Mouse (Mus musculus) myocyte (in vitro differentiated cells): ENCODE results near the gene Nr1h4. TPM values are rescaled to one million over a fixed set of nuclear protein-coding genes. Genes with fewer than 3 reads are reported as not detected.

Experiments
- H3K27me3 ChIP-seq: one replicate; pipeline ENCODE4 v1.6.1; 2011; ENCODE audit not compliant: control insufficient read depth, insufficient read depth, insufficient read length
- H3K36me3 ChIP-seq: one replicate; pipeline ENCODE4 v1.6.1; 2011; ENCODE audit not compliant: control insufficient read depth, insufficient read depth
- H3K4me2 ChIP-seq: one replicate; pipeline ENCODE4 v1.6.1; 2011; ENCODE audit warnings: low read depth, control low read depth
- H3K4me3 ChIP-seq: one replicate; pipeline ENCODE4 v1.5.1; 2011; ENCODE audit warnings: mild to moderate bottlenecking, control low read depth, moderate library complexity
- H3K79me2 ChIP-seq: one replicate; pipeline ENCODE4 v1.6.1; 2011; ENCODE audit not compliant: control insufficient read depth, insufficient read depth
- H3ac ChIP-seq: one replicate; pipeline ENCODE4 v1.6.1; 2011; ENCODE audit not compliant: control insufficient read depth, insufficient read length
- CEBPB ChIP-seq: IDR thresholded peaks from 2 replicates; pipeline ENCODE4 v1.6.1; 2011; ENCODE audit warnings: mild to moderate bottlenecking, moderate library complexity; ENCODE audit not compliant: poor library complexity, insufficient read depth, severe bottlenecking
- E2F4 ChIP-seq: IDR thresholded peaks from one replicate; pipeline ENCODE4 v1.6.1; 2011; ENCODE audit warnings: mild to moderate bottlenecking, control low read depth, moderate library complexity; ENCODE audit not compliant: insufficient read depth
- MAX ChIP-seq: IDR thresholded peaks from one replicate; pipeline ENCODE4 v1.6.1; 2011; ENCODE audit warnings: low read depth, mild to moderate bottlenecking, control low read depth
- MYOD1 ChIP-seq, 3 experiments: IDR thresholded peaks; one replicate each; pipeline ENCODE4 v1.6.1; 2011; ENCODE audit warnings: control low read depth in 2 of 3, low read depth in 2 of 3, mild to moderate bottlenecking in 2 of 3, moderate library complexity in 1 of 3; ENCODE audit not compliant: insufficient read length in 2 of 3, control insufficient read depth in 1 of 3
- MYOG ChIP-seq, 3 experiments: IDR thresholded peaks; one replicate each; pipeline ENCODE4 v1.6.1; 2011; ENCODE audit warnings: control low read depth in 2 of 3, low read depth in 2 of 3, mild to moderate bottlenecking in 2 of 3; ENCODE audit not compliant: insufficient read length in 2 of 3, control insufficient read depth in 1 of 3, insufficient read depth in 1 of 3
- POLR2A ChIP-seq: IDR thresholded peaks from one replicate; pipeline ENCODE4 v1.6.1; 2011; ENCODE audit warnings: low read depth, mild to moderate bottlenecking, control low read depth, moderate library complexity; ENCODE audit not compliant: insufficient read length
- POLR2AphosphoS2 ChIP-seq: IDR thresholded peaks from one replicate; pipeline ENCODE4 v1.6.1; 2011; ENCODE audit warnings: low read depth, control low read depth; ENCODE audit not compliant: insufficient read length
- REST ChIP-seq: IDR thresholded peaks from one replicate; pipeline ENCODE4 v1.6.1; 2011; ENCODE audit warnings: mild to moderate bottlenecking, control low read depth, moderate library complexity; ENCODE audit not compliant: insufficient read depth, insufficient read length
- SRF ChIP-seq: IDR thresholded peaks from one replicate; pipeline ENCODE4 v1.6.1; 2011; ENCODE audit warnings: low read depth; ENCODE audit not compliant: control insufficient read depth, insufficient read length
- TCF12 ChIP-seq: IDR thresholded peaks from one replicate; pipeline ENCODE4 v1.6.1; 2011; ENCODE audit warnings: mild to moderate bottlenecking, control low read depth; ENCODE audit not compliant: poor library complexity, insufficient read depth, severe bottlenecking
- TCF3 ChIP-seq: IDR thresholded peaks from one replicate; pipeline ENCODE4 v1.6.1; 2011; ENCODE audit warnings: low read depth, control low read depth; ENCODE audit not compliant: insufficient read length
- USF1 ChIP-seq: IDR thresholded peaks from one replicate; pipeline ENCODE4 v1.6.1; 2011; ENCODE audit warnings: low read depth, mild to moderate bottlenecking, control low read depth, moderate library complexity
- polyA plus RNA-seq: library from polyadenylated mRNA; unstranded; fragments of >200 nt; fragmentation: generic; extraction: Trizol; gene quantifications from one replicate; pipeline ENCODE4 v1.2.1, GENCODE M21; 2012; ENCODE audit warnings: missing spikeins

Nr1h4 gene
- polyA plus RNA-seq, 1 experiment, result not detected

GRCm38 (mm10) chr10:89481638-89482037 is 51.7 kb downstream of the Nr1h4 start:
- no peaks in the 10 kb centered on the region for H3K79me2 ChIP-seq
- no peaks in the 10 kb centered on the region for H3K27me3 ChIP-seq
- H3K36me3 ChIP-seq, result no peaks in the 10 kb centered on the region
- TF ChIP-seq MYOG (IDR thresholded peaks at IDR 0.05; ENCODE audit: control insufficient read depth in 1 of 3, insufficient read depth in 1 of 3, insufficient read length in 2 of 3, low read depth in 2 of 3) (no peak), POLR2AphosphoS2 (no peak), TCF3 (no peak), E2F4 (no peak), POLR2A (no peak), SRF (no peak), TCF12 (no peak), USF1 (no peak), MAX (no peak), MYOD1 (IDR thresholded peaks at IDR 0.05; ENCODE audit: control insufficient read depth in 1 of 3, insufficient read length in 2 of 3, low read depth in 2 of 3) (no peak), REST (no peak), CEBPB (no peak)
- H3ac ChIP-seq, result no peak overlapping the region
- no peak overlapping the region for H3K4me3 ChIP-seq
- no peak overlapping the region for H3K4me2 ChIP-seq

DNA sequence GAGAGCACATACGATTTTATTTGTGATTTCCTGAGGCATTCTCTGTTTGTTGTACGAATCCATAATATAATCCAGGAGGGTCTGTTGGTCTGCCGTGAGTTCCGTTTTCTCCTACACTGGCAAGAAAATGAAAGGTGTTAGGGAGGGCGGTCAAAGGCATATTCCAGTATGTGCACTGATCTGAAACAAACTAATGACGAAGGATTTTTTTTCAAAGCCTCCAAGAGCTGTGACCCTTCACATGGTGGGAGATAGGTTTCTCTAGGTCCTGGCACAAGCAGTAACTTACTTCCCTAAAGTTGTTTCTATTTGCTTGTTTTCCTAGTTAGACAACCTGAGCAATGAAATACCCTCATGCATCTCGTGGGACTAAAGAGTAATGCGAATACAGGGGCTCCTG is 54.6 kb downstream of the Nr1h4 start:
- no peak for TF ChIP-seq MYOD1 (IDR thresholded peaks at IDR 0.05; ENCODE audit: control insufficient read depth in 1 of 3, insufficient read length in 2 of 3, low read depth in 2 of 3)
- TF ChIP-seq SRF, result no peak
- TF ChIP-seq POLR2AphosphoS2, result no peak
- TF ChIP-seq TCF3, result no peak
- no peak for TF ChIP-seq REST
- no peak for TF ChIP-seq POLR2A
- no peak for TF ChIP-seq USF1
- no peak for TF ChIP-seq MAX
- no peak for TF ChIP-seq E2F4
- TF ChIP-seq MYOG (IDR thresholded peaks at IDR 0.05; ENCODE audit: control insufficient read depth in 1 of 3, insufficient read depth in 1 of 3, insufficient read length in 2 of 3, low read depth in 2 of 3), result no peak
- TF ChIP-seq TCF12, result no peak
- no peak for TF ChIP-seq CEBPB
- Histone ChIP-seq H3K4me2 (no peak overlapping the region), H3K79me2 (no peaks in the 10 kb centered on the region), H3K27me3 (no peaks in the 10 kb centered on the region), H3ac (no peak overlapping the region), H3K36me3 (no peaks in the 10 kb centered on the region), H3K4me3 (no peak overlapping the region)

DNA sequence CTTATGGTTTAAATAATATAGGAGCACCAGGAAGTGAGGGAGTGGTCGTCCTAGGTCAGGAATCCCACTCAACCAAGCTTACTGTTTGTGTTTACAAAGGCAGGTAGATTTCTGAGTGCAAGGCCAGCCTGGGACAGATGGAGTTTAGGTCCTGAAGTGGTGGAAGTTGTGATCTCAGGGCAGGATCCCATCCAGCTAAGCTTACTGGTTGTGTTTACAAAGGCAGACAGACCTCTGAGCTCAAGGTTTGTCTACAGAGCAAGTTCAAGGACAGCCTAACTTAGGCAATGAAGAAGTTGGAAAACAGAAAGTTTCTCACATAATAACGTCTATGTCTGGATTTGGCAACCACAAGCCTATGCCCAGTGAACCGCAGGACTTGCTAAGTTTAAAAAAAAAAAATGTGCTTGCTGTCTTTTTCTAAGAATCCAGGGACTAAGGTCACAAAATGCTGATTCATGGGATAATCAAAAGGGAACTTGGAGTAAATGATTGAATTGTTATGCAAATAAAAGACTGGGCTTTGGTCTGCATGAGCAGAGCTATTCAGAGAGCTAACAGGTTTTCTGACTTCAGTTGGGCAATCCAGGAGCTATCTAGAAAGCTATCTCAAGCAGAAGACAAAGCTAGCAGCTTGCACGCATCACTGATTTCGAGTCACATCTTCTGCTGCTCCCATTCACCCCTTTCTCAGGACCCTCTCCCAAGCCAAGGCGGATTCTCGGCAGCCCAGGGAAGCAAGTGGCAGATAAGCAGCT is 62.6 kb downstream of the Nr1h4 start:
- H3ac ChIP-seq, result no peak overlapping the region
- no peak overlapping the region for H3K4me2 ChIP-seq
- H3K36me3 ChIP-seq, result no peaks in the 10 kb centered on the region
- no peak for TF ChIP-seq MYOD1 (IDR thresholded peaks at IDR 0.05; ENCODE audit: control insufficient read depth in 1 of 3, insufficient read length in 2 of 3, low read depth in 2 of 3)
- TF ChIP-seq CEBPB, result no peak
- no peaks in the 10 kb centered on the region for H3K79me2 ChIP-seq
- no peaks in the 10 kb centered on the region for H3K27me3 ChIP-seq
- no peak overlapping the region for H3K4me3 ChIP-seq

DNA sequence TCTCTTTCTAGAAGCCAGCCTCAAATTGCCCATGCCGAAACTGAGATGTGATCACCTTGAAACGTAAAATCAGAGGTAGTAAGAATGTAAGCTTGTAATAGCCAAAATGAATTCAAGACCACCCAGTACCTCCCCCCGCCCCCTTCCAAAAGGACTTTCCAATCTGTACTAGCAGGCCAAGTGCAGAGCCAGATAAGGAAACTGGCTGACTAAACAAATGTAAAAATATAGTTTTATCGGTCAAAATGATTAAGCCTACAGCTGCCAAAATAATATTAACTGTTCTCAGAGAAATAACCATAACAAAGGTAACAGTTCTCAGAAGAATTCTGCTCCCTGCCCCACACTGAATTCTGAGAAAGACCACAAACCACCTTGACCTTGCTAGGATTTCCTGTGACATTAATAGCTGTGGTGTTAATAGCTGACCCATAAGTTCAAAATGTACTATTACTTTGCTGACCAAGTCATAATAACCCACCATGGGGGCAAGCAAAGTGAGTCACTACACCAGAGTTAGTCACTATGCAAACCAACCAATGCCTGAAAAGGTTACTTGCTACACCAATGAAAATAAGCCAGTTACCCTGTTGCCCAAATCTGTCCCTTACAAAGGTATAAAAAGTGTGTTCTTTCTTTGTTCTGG is 68.5 kb downstream of the Nr1h4 start:
- Histone ChIP-seq H3ac (no peak overlapping the region), H3K27me3 (no peaks in the 10 kb centered on the region), H3K4me2 (no peak overlapping the region), H3K4me3 (no peak overlapping the region), H3K79me2 (no peaks in the 10 kb centered on the region), H3K36me3 (no peaks in the 10 kb centered on the region)
- no peak for TF ChIP-seq REST
- no peak for TF ChIP-seq MYOD1 (IDR thresholded peaks at IDR 0.05; ENCODE audit: control insufficient read depth in 1 of 3, insufficient read length in 2 of 3, low read depth in 2 of 3)
- no peak for TF ChIP-seq SRF
- no peak for TF ChIP-seq USF1

DNA sequence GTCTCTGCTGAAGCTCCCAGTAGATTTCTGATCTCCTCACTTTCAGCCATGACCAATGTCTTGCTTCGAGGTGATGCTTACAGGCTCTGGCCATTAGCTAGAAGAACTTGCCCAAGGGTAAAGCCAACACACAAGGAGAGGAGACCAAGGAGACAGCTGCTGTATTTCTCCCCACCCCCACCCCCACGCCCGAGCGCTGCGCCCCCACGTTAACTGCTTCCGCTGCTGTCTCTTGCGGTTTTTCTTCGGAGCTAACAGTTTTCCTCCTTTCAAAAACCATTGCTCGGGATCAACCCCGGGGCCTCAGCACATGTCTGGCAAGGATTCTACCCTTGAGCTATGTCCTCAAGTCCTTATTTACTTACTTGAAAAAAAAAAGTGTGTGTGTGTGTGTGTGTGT is 70.5 kb downstream of the Nr1h4 start:
- Histone ChIP-seq H3ac (no peak overlapping the region), H3K27me3 (no peaks in the 10 kb centered on the region)
- TF ChIP-seq MYOD1 (IDR thresholded peaks at IDR 0.05; ENCODE audit: control insufficient read depth in 1 of 3, insufficient read length in 2 of 3, low read depth in 2 of 3) (peak in 1 of 3 experiments; percentile 6), USF1 (no peak)

More for the DNA sequence above, 70.5 kb downstream of the Nr1h4 start:
- Histone ChIP-seq H3K4me2 (peak overlapping the region; percentile 24), H3K36me3 (no peaks in the 10 kb centered on the region), H3K4me3 (no peak overlapping the region), H3K79me2 (no peaks in the 10 kb centered on the region)
